Mouse (Mus musculus) layer of hippocampus, postnatal 36 days (tissue): ENCODE results near the gene BC049730. TPM values are rescaled to one million over a fixed set of nuclear protein-coding genes. Genes with fewer than 3 reads are reported as not detected.
"Not testable (repeated sequence)": the region's sequence is repeated elsewhere in the genome, so short reads cannot be mapped to it uniquely, and the experiment has no call there.

Experiments used
- DNase-seq, 2 experiments: peaks; one replicate each; pipeline ENCODE4 v3.0.0; 2022
- total RNA-seq, 2 experiments: library from RNA; stranded (reverse); gene quantifications; 2 replicates each; pipeline ENCODE4 v1.2.3; 2021

The BC049730 gene
- total RNA-seq, result not detected

GRCm38 (mm10) chr7:24708832-24709292, at the start of gene BC049730:
Gene BC049730, plus strand, starts transcription at chr7:24709242.
- DNase-seq, result no peak

GRCm38 (mm10) chr7:24659737-24660357, 49.2 kb upstream of the BC049730 start:
- DNase-seq, result no peak

GRCm38 (mm10) chr7:24661118-24661904, 47.7 kb upstream of the BC049730 start:
- DNase-seq, result no peak

- DNase-seq, result peak; percentile 35 to 52
Observed at GRCm38 (mm10) chr7:24662575-24662974, 46.5 kb upstream of the BC049730 start.

- DNase-seq, result no peak
Observed at GRCm38 (mm10) chr7:24664301-24664700, 44.7 kb upstream of the BC049730 start.

GRCm38 (mm10) chr7:24664959-24665358, 44.1 kb upstream of the BC049730 start:
- no peak for DNase-seq

GRCm38 (mm10) chr7:24671944-24672439, 37.0 kb upstream of the BC049730 start:
- DNase-seq, result no peak

- no peak for DNase-seq
Observed at GRCm38 (mm10) chr7:24676575-24676974, 32.5 kb upstream of the BC049730 start, which contains the start of gene Tex101. Gene Tex101, minus strand, starts transcription at chr7:24676675.

- not testable (repeated sequence) for DNase-seq
Observed at GRCm38 (mm10) chr7:24684121-24684520, 24.9 kb upstream of the BC049730 start.

GRCm38 (mm10) chr7:24687519-24687918, 21.5 kb upstream of the BC049730 start:
- DNase-seq, result not testable (repeated sequence)

- DNase-seq, result not testable (repeated sequence)
Observed at GRCm38 (mm10) chr7:24692693-24693092, 16.3 kb upstream of the BC049730 start.

GRCm38 (mm10) chr7:24697891-24698290, 11.2 kb upstream of the BC049730 start:
- not testable (repeated sequence) for DNase-seq

GRCm38 (mm10) chr7:24702841-24703240, 6.2 kb upstream of the BC049730 start:
- DNase-seq, result not testable (repeated sequence)

GRCm38 (mm10) chr7:24715039-24715438, 6.0 kb downstream of the BC049730 start:
- no peak for DNase-seq

GRCm38 (mm10) chr7:24726808-24727207, 17.8 kb downstream of the BC049730 start, which contains the start of gene Gm4763:
Gene Gm4763, minus strand, starts transcription at chr7:24726908.
- not testable (repeated sequence) for DNase-seq

GRCm38 (mm10) chr7:24735970-24736670, 27.1 kb downstream of the BC049730 start:
- no peak for DNase-seq

- no peak for DNase-seq
Observed at GRCm38 (mm10) chr7:24750695-24751094, 41.7 kb downstream of the BC049730 start.

GRCm38 (mm10) chr7:24751610-24752009, 42.6 kb downstream of the BC049730 start:
- no peak for DNase-seq

GRCm38 (mm10) chr7:24753476-24753875, 44.4 kb downstream of the BC049730 start:
- DNase-seq, result no peak

- DNase-seq, result no peak
Observed at GRCm38 (mm10) chr7:24758520-24758919, 49.5 kb downstream of the BC049730 start.

- no peak for DNase-seq
Observed at GRCm38 (mm10) chr7:24760211-24760610, 51.2 kb downstream of the BC049730 start, which contains the start of gene Cd177. Gene Cd177, minus strand, starts transcription at chr7:24760311.

- DNase-seq, result no peak
Observed at GRCm38 (mm10) chr7:24761161-24761560, 52.1 kb downstream of the BC049730 start.

- DNase-seq, result no peak
Observed at GRCm38 (mm10) chr7:24762574-24762973, 53.5 kb downstream of the BC049730 start.
